Mouse (Mus musculus) heart, embryonic 11.5 days (tissue): ENCODE data around the gene Eno2. TPM values are rescaled to one million over a fixed set of nuclear protein-coding genes. Genes with fewer than 3 reads are reported as not detected.
"Not testable (repeated sequence)": the region's sequence is repeated elsewhere in the genome, so short reads cannot be mapped to it uniquely, and the experiment has no call there.

Experiments
- ATAC-seq: fragments of 200-750 bp; cut with Nextera tagmentation; replicated peaks from 2 replicates; pipeline ENCODE4 v1.8.0; 2017; ENCODE audit warnings: moderate library complexity; ENCODE audit not compliant: insufficient number of reproducible peaks, low FRiP score, low TSS enrichment
- H3K27ac ChIP-seq: fragments of 300-500 bp; sonication (generic); 2 replicates; pipeline ENCODE4 v1.5.1; 2014; ENCODE audit warnings: mild to moderate bottlenecking, low read depth, low read length
- H3K27me3 ChIP-seq: fragments of 300-500 bp; sonication (generic); 2 replicates; pipeline ENCODE4 v1.6.1; 2014; ENCODE audit warnings: mild to moderate bottlenecking, low read length, mixed read lengths; ENCODE audit not compliant: control insufficient read depth, insufficient read depth
- H3K36me3 ChIP-seq: fragments of 300-500 bp; sonication (generic); 2 replicates; pipeline ENCODE4 v1.6.1; 2014; ENCODE audit warnings: mild to moderate bottlenecking, low read length, moderate library complexity, mixed read lengths; ENCODE audit not compliant: control insufficient read depth, insufficient read depth
- H3K4me1 ChIP-seq: fragments of 300-500 bp; sonication (generic); 2 replicates; pipeline ENCODE4 v1.6.1; 2014; ENCODE audit warnings: low read length; ENCODE audit not compliant: control insufficient read depth, insufficient read depth
- H3K4me2 ChIP-seq: fragments of 300-500 bp; sonication (generic); 2 replicates; pipeline ENCODE4 v1.6.1; 2014; ENCODE audit warnings: mild to moderate bottlenecking, moderate library complexity
- H3K4me3 ChIP-seq: fragments of 300-500 bp; sonication (generic); 2 replicates; pipeline ENCODE4 v1.5.1; 2014; ENCODE audit warnings: low read depth, low read length
- H3K9ac ChIP-seq: fragments of 300-500 bp; sonication (generic); 2 replicates; pipeline ENCODE4 v1.6.1; 2014; ENCODE audit warnings: mild to moderate bottlenecking, low read depth, low read length, moderate library complexity
- H3K9me3 ChIP-seq: fragments of 300-500 bp; sonication (generic); replicated peaks from 2 replicates; pipeline ENCODE4 v1.6.1; 2016; ENCODE audit warnings: low read length; ENCODE audit not compliant: control insufficient read depth
- WGBS: fragments of 180-500 bp; shearing (Covaris S2); extraction: QIAGEN DNeasy Blood & Tissue Kit; methylation state at CpG from one replicate; pipeline ENCODE4 v1.1.7; 2014; ENCODE audit not compliant: insufficient replicate concordance; 5-methylcytosine and 5-hydroxymethylcytosine counted together
- polyA plus RNA-seq: library from polyadenylated mRNA; unstranded; fragments of >200 nt; fragmentation: Nextera tagmentation; extraction: Ambion mirVana; gene quantifications from 2 replicates; pipeline ENCODE4 v1.2.1, GENCODE M21; 2014

Eno2 gene
- polyA plus RNA-seq, 1 experiment from 2014 or later, result 5.3 TPM

DNA sequence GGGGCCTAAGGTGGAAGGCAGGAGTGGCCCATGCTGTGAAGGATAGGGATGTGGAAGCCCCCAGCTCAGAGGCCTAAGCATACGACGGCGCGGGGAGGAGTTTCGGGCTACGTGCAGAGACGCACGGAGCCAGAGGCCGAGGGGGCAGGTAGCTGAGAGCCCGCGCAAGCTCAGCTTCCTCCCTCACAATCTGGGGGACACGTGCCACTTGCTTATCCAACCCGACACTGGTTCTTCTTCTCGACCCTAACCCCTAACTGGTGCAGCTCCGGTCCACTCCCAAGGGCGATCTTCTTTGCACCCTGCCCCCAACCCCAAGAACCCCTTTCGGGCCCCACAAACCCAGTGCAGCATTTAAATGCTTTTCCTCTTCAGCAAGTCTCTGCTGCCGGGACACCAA is 44.0 kb upstream of the Eno2 start:
- WGBS, result under 1% methylated on average over 18 of the region's 18 CpGs
- Histone ChIP-seq H3K27me3 (no peaks in the 10 kb centered on the region), H3K4me2 (peak overlapping the region; percentile 90), H3K4me1 (peaks cover 28% of the 10 kb centered on the region), H3K4me3 (peak overlapping the region; percentile 90), H3K27ac (peak overlapping the region; percentile 98), H3K9ac (peak overlapping the region; percentile 98), H3K36me3 (peaks cover 32% of the 10 kb centered on the region), H3K9me3 (no peaks in the 10 kb centered on the region)
- ATAC-seq, result peak; percentile 68

DNA sequence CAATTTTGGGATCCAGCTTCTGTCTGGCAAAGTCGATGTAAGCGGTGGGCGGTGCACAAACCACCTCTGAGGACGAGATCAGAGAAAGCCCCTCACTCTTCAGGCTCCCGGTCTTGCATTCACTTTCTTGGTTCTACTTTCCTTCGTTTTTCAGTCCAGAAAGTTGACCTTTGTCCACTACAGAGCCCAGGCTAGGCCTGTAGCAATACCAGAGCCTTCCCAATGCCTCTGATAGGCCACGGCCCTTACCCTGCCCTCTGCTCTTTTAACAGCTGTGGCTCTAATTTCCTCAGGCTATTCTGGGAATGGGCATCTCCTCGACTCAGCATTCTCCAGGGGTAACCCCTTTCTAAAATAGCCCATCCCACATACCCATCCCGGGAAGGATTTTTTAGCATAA is 43.4 kb upstream of the Eno2 start:
- H3K27me3 ChIP-seq, result no peaks in the 10 kb centered on the region
- peaks cover 34% of the 10 kb centered on the region for H3K4me1 ChIP-seq
- peak overlapping the region; percentile 90 for H3K4me2 ChIP-seq
- WGBS, result 16% methylated on average over 9 of the region's 9 CpGs
- H3K27ac ChIP-seq, result peak overlapping the region; percentile 98
- peak overlapping the region; percentile 98 for H3K9ac ChIP-seq
- H3K4me3 ChIP-seq, result peak overlapping the region; percentile 90
- no peak for ATAC-seq
- no peaks in the 10 kb centered on the region for H3K9me3 ChIP-seq
- peaks cover 32% of the 10 kb centered on the region for H3K36me3 ChIP-seq

DNA sequence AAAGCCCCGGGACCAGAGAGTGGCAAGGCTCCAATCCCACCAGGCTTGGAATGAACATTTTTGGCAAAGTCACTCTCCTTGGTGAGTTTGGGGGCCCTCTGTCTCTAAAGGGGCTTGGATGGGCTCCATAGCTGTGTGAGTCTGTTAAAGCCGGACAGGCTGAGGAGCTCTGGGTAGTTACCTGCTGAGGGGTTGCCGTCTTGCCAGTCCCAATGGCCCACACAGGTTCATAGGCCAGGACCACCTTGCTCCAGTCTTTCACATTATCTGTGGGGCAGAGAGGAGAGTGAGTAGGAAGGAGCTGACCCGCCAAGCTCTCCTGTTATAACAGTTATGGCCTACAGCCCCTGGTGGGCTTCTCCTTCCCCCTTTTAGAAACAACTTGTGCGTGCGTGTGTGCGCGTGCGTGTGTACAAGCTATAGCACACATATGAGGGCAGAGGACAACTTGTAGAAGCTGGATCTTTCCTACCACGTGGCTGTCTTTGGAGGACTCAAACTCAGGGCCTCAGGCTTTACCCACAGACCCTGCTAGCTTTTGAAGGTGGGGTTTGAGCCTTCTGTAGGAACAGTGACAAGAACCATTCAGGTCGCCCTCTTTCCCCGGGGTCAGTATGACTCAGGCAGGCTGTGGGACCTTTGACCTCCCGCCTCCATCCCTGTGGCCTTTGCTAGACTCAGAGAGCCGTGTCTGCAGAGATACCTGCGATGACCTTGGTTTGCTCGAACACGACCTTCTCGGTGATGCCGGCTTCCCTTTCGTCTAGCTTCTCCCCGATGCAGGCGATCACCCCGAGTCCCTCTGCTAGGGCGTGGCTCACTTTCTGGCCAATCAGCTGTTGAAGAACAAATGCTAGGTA is 42.5 kb upstream of the Eno2 start:
- no peak for ATAC-seq
- H3K4me3 ChIP-seq, result peak overlapping the region; percentile 90
- H3K9ac ChIP-seq, result peak overlapping the region; percentile 98
- peaks cover 25% of the 10 kb centered on the region for H3K36me3 ChIP-seq
- H3K27ac ChIP-seq, result peak overlapping the region; percentile 98
- WGBS, result 79% methylated on average over 24 of the region's 24 CpGs
- peak overlapping the region; percentile 90 for H3K4me2 ChIP-seq
- peaks cover 34% of the 10 kb centered on the region for H3K4me1 ChIP-seq
- no peaks in the 10 kb centered on the region for H3K27me3 ChIP-seq
- no peaks in the 10 kb centered on the region for H3K9me3 ChIP-seq

DNA sequence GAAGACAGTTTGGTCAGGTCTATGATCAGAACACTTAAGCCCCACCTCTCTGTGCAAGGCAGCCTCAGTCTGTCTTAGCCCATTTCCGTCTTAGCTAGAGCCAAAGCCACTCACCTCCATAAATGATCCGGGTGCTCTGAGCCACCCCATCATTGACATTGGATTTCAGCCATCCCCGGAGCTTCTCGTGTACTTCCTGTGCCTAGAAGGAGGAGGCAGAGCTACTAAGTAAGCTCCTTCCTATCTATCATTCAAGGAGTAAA is 41.9 kb upstream of the Eno2 start:
- no peak for ATAC-seq
- peaks cover 37% of the 10 kb centered on the region for H3K4me1 ChIP-seq
- WGBS, result 81% methylated on average over 4 of the region's 4 CpGs
- no peaks in the 10 kb centered on the region for H3K27me3 ChIP-seq
- H3K36me3 ChIP-seq, result peaks cover 19% of the 10 kb centered on the region
- H3K4me2 ChIP-seq, result no peak overlapping the region
- H3K4me3 ChIP-seq, result no peak overlapping the region
- no peaks in the 10 kb centered on the region for H3K9me3 ChIP-seq
- H3K27ac ChIP-seq, result no peak overlapping the region
- no peak overlapping the region for H3K9ac ChIP-seq

DNA sequence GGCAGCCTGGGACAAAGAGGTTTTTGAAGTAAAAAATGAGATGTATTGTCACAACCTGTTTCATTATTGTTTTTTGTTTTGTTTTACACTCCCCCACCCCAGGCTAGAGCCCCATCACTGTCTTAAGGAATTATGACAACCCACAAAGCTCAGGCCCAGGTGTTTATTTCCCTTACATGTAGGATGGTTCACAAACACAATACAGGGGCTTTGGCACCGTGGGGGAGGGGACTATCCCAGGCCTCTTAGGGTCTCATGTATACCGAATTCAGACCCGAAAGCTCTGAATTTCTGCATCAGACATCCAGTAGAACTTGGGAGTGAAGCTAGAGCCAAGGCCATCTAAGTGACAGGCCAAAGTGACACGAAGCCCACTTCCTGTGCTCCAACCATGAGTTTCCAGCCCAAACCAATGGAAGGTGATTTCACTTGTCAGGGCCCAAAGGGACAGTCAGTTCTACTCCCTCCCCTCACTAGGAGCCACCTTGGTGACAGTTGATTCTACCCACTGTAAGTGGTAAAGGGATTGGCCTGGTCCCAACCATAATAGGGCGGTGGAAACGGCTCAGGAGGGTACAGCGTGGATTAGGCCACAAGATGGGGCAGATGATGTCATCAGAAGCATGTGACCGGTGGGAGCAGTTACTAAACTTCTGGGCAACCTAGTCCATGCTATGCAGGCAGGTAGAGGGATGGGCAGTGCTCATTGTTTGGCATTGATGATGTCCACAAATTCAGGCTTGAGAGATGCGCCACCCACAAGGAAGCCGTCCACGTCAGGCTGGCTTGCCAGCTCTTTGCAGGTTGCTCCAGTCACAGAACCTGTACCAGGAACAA is 41.3 kb upstream of the Eno2 start:
- Histone ChIP-seq H3K36me3 (peaks cover 18% of the 10 kb centered on the region), H3K9ac (peak overlapping the region; percentile 84; the same call in 1 of the 2 replicates), H3K4me2 (peak overlapping the region; percentile 92), H3K4me1 (peaks cover 42% of the 10 kb centered on the region)
- not testable (repeated sequence) for H3K27ac ChIP-seq, ATAC-seq, H3K4me3 ChIP-seq, H3K9me3 ChIP-seq, H3K27me3 ChIP-seq
- 85% methylated on average over 11 of the region's 11 CpGs for WGBS

DNA sequence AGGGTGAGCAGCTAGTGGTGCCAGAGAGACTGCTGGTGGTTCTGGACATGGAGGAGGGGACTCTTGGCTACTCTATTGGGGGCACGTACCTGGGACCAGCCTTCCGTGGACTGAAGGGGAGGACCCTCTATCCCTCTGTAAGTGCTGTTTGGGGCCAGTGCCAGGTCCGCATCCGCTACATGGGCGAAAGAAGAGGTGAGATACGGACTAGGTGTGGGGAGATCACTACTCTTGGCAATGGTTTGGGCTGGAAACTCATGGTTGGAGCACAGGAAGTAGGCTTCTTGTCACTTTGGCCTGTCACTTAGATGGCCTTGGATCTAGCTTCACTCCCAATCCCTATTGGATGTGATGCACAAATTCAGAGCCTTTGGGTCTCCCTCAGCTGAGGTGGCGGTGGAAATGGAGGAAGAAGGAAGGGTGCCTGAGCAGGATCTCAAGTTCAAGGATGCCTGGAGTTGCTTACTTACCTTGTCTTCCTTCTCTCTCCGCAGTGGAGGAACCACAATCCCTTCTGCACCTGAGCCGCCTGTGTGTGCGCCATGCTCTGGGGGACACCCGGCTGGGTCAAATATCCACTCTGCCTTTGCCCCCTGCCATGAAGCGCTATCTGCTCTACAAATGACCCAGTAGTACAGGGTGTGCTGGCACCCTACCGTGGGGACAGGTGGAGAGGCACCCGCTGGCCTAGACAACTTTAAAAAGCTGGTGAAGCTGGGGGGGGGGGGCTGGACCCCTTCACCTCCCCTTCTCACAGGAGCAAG is 40.5 kb upstream of the Eno2 start:
- WGBS, result 40% methylated on average over 14 of the region's 14 CpGs

DNA sequence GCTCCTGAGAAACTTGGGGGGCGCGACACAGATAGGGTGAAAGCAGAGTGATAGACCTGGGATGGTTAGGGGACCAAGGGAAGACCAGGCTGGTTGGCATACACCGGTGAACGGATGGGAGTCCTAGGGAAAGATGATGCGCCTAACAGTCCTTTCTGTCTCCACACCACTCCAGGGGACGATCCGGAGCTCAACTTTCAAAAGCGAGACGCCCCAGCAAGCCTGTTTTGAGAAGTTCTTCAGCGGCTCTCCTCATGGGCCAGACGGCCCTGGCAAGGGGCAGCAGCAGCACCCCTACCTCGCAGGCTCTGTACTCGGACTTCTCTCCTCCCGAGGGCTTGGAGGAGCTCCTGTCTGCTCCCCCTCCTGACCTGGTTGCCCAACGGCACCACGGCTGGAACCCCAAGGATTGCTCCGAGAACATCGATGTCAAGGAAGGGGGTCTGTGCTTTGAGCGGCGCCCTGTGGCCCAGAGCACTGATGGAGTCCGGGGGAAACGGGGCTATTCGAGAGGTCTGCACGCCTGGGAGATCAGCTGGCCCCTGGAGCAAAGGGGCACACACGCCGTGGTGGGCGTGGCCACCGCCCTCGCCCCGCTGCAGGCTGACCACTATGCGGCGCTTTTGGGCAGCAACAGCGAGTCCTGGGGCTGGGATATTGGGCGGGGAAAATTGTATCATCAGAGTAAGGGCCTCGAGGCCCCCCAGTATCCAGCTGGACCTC is 39.7 kb upstream of the Eno2 start:
- Histone ChIP-seq H3K27me3 (no peaks in the 10 kb centered on the region), H3K9me3 (no peaks in the 10 kb centered on the region), H3K4me1 (peaks cover 37% of the 10 kb centered on the region), H3K4me2 (peak overlapping the region; percentile 92), H3K9ac (peak overlapping the region; percentile 84), H3K27ac (peak overlapping the region; percentile 92), H3K36me3 (peaks cover 12% of the 10 kb centered on the region), H3K4me3 (peak overlapping the region; percentile 68)
- ATAC-seq, result peak; percentile 28
- 1% methylated on average over 35 of the region's 35 CpGs for WGBS

More for the DNA sequence above, 40.5 kb upstream of the Eno2 start:
- ATAC-seq, result no peak
- Histone ChIP-seq H3K9ac (peak overlapping the region; percentile 84), H3K4me1 (peaks cover 44% of the 10 kb centered on the region), H3K9me3 (no peaks in the 10 kb centered on the region), H3K36me3 (peaks cover 13% of the 10 kb centered on the region), H3K4me2 (peak overlapping the region; percentile 92), H3K4me3 (peak overlapping the region; percentile 68), H3K27ac (peak overlapping the region; percentile 92), H3K27me3 (no peaks in the 10 kb centered on the region)
